Mouse (Mus musculus): Measurements from ENCODE around the gene Neurog1.

The Neurog1 gene

GRCm38 (mm10) chr13:56219254-56219653, 32.7 kb downstream of the Neurog1 start:
- DNase-seq (ENCODE audit: low read depth) = no peak

GRCm38 (mm10) chr13:56216090-56216489, 35.9 kb downstream of the Neurog1 start:
- no peak for DNase-seq (ENCODE audit: low read depth)

- DNase-seq (ENCODE audit: low read depth) = no peak
Measured at GRCm38 (mm10) chr13:56214633-56215032, 37.3 kb downstream of the Neurog1 start.

- DNase-seq (ENCODE audit: low read depth) = no peak
Measured at GRCm38 (mm10) chr13:56209067-56209411, 42.9 kb downstream of the Neurog1 start.

GRCm38 (mm10) chr13:56208225-56209066, 43.5 kb downstream of the Neurog1 start:
- DNase-seq (ENCODE audit: low read depth) = no peak

Measured in NIH3T3 (cell line).